Mouse (Mus musculus): Measurements from ENCODE around the gene Nudt17. TPM values are rescaled to one million over a fixed set of nuclear protein-coding genes. Genes with fewer than 3 reads are reported as not detected.
"Not testable (repeated sequence)": the region's sequence is repeated elsewhere in the genome, so short reads cannot be mapped to it uniquely, and the experiment has no call there.

Nudt17 gene
- total and polyA plus RNA-seq, 3 experiments = 0.95 to 2.5 (median 1.1) TPM

DNA sequence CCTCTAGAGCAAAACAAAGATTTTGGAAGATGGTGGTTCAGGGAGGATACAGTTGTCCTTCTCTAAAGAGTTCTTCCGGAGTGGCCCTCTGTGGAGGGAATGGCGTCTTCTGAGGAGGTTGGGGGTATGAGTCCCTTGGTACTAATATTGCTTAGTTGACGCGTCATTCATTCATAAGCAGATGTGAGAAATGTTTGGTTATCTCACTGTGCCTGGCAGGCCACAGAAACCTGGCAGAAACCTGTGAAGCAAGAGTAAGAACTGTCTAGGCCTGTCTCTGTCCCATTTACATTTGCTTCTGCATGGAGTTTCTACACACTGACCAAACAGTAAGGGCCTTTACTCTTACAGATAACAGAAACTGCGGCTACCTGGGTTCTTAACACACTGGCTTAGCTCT, 36.8 kb downstream of the Nudt17 start:
- DNase-seq = no peak

- peak; percentile 90 for DNase-seq
Observed at GRCm38 (mm10) chr3:96669727-96670468, 38.5 kb downstream of the Nudt17 start, which contains the start of gene Ankrd35. Gene Ankrd35, plus strand, starts transcription at chr3:96670131.

- DNase-seq = no peak
Observed at GRCm38 (mm10) chr3:96668424-96669067, 39.8 kb downstream of the Nudt17 start.

- peak; percentile 53 for DNase-seq
Observed at GRCm38 (mm10) chr3:96667316-96667715, 41.0 kb downstream of the Nudt17 start.

GRCm38 (mm10) chr3:96666916-96667315, 41.4 kb downstream of the Nudt17 start:
- DNase-seq = no peak

- DNase-seq = not testable (repeated sequence)
Observed at GRCm38 (mm10) chr3:96665732-96666363, 42.5 kb downstream of the Nudt17 start.

GRCm38 (mm10) chr3:96663432-96664239, 44.7 kb downstream of the Nudt17 start:
- peak; percentile 85 for DNase-seq

GRCm38 (mm10) chr3:96662731-96663316, 45.5 kb downstream of the Nudt17 start:
- no peak for DNase-seq

DNA sequence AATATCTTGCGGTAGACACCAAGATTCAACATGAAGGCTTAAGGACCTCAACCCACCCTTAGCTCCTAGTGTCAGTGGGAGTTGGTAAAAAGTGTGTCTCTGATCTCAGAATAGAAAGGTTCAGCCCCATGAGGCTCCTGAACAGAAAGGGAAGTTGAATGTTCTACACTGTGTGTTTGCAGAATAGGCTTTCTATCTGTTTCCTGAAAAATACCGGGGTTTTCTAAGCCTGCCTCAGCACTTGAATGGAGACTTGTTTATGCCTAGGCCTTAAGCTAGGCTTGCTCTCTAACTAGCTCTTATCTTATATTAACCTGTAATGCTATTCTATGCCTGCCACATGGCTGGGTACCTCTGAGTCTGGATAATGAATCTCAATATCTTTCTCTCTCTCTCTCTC, 47.5 kb downstream of the Nudt17 start:
- DNase-seq = no peak

Other genes with a start within 250 kb of the Nudt17 start
- under 1 TPM in 1 of 2 experiments, not detected in 1; 0.23 TPM for gene Hfe2, start 183.4 kb downstream of the Nudt17 start, total RNA-seq (2021)
- gene Hfe2, start 183.4 kb downstream of the Nudt17 start, polyA plus RNA-seq (2012; rRNA removed) = 0.11 and 0.31 TPM in 2 replicates
- gene Txnip, start 150.6 kb downstream of the Nudt17 start, total RNA-seq (2021) = 100 to 1,000 TPM; 421 to 430 TPM
- gene Txnip, start 150.6 kb downstream of the Nudt17 start, polyA plus RNA-seq (2012; rRNA removed) = 390 and 481 TPM in 2 replicates
- not detected for gene Gm16253, start 131.6 kb downstream of the Nudt17 start, total RNA-seq (2021)
- not detected in 2 replicates for gene Gm16253, start 131.6 kb downstream of the Nudt17 start, polyA plus RNA-seq (2012; rRNA removed)
- gene Polr3gl, start 114.4 kb downstream of the Nudt17 start, total RNA-seq (2021) = 10 to 100 TPM; 32.5 to 38.5 TPM
- 19.9 and 21.4 TPM in 2 replicates for gene Polr3gl, start 114.4 kb downstream of the Nudt17 start, polyA plus RNA-seq (2012; rRNA removed)
- 1 to 10 TPM in 1 of 2 experiments, under 1 TPM in 1; 0.75 to 2.3 TPM for gene Ankrd34a, start 111.9 kb downstream of the Nudt17 start, total RNA-seq (2021)
- gene Ankrd34a, start 111.9 kb downstream of the Nudt17 start, polyA plus RNA-seq (2012; rRNA removed) = 1.8 and 2.0 TPM in 2 replicates
- 10 to 100 TPM; 31.2 to 46.4 TPM for gene Lix1l, start 107.4 kb downstream of the Nudt17 start, total RNA-seq (2021)
- gene Lix1l, start 107.4 kb downstream of the Nudt17 start, polyA plus RNA-seq (2012; rRNA removed) = 17.6 and 21.1 TPM in 2 replicates
- gene Rbm8a, start 78.6 kb downstream of the Nudt17 start, total RNA-seq (2021) = 10 to 100 TPM; 69.2 to 85.3 TPM
- gene Rbm8a, start 78.6 kb downstream of the Nudt17 start, polyA plus RNA-seq (2012; rRNA removed) = 1.3 and 2.3 TPM in 2 replicates
- 10 to 100 TPM; 42.3 to 48.4 TPM for gene Pex11b, start 73.2 kb downstream of the Nudt17 start, total RNA-seq (2021)
- 31.8 and 32.6 TPM in 2 replicates for gene Pex11b, start 73.2 kb downstream of the Nudt17 start, polyA plus RNA-seq (2012; rRNA removed)
- under 1 TPM; 0.21 to 0.35 TPM for gene Gm42957, start 73.1 kb downstream of the Nudt17 start, total RNA-seq (2021)
- gene Gm42957, start 73.1 kb downstream of the Nudt17 start, polyA plus RNA-seq (2012; rRNA removed) = 0.02 TPM in 1 of 2 replicates, not detected in the other
- gene Itga10, start 63.0 kb downstream of the Nudt17 start, total RNA-seq (2021) = 1 to 10 TPM; 1.3 to 1.9 TPM
- gene Itga10, start 63.0 kb downstream of the Nudt17 start, polyA plus RNA-seq (2012; rRNA removed) = 1.3 and 1.6 TPM in 2 replicates
- 1 to 10 TPM; 3.0 to 4.6 TPM for gene Ankrd35, start 38.4 kb downstream of the Nudt17 start, total RNA-seq (2021)
- gene Ankrd35, start 38.4 kb downstream of the Nudt17 start, polyA plus RNA-seq (2012; rRNA removed) = 1.5 and 3.3 TPM in 2 replicates
- gene Pias3, start 12.2 kb downstream of the Nudt17 start, total RNA-seq (2021) = 10 to 100 TPM; 20.3 to 24.5 TPM
- gene Pias3, start 12.2 kb downstream of the Nudt17 start, polyA plus RNA-seq (2012; rRNA removed) = 38.9 and 43.9 TPM in 2 replicates
- 10 to 100 TPM; 28.9 to 32.8 TPM for gene Polr3c, start 19.1 kb upstream of the Nudt17 start, total RNA-seq (2021)
- gene Polr3c, start 19.1 kb upstream of the Nudt17 start, polyA plus RNA-seq (2012; rRNA removed) = 14.1 and 19.9 TPM in 2 replicates
- gene Rnf115, start 19.1 kb upstream of the Nudt17 start, total RNA-seq (2021) = 10 to 100 TPM; 39.4 to 46.5 TPM
- gene Rnf115, start 19.1 kb upstream of the Nudt17 start, polyA plus RNA-seq (2012; rRNA removed) = 9.9 and 12.5 TPM in 2 replicates
- under 1 TPM; 0.26 to 0.35 TPM for gene Pdzk1, start 120.7 kb upstream of the Nudt17 start, total RNA-seq (2021)
- not detected in 2 replicates for gene Pdzk1, start 120.7 kb upstream of the Nudt17 start, polyA plus RNA-seq (2012; rRNA removed)
- gene Cd160, start 120.8 kb upstream of the Nudt17 start, total RNA-seq (2021) = not detected
- gene Cd160, start 120.8 kb upstream of the Nudt17 start, polyA plus RNA-seq (2012; rRNA removed) = 0.18 TPM in 1 of 2 replicates, not detected in the other
- 1 to 10 TPM; 1.7 to 2.1 TPM for gene Gja5, start 196.1 kb upstream of the Nudt17 start, total RNA-seq (2021)
- 1.4 and 1.6 TPM in 2 replicates for gene Gja5, start 196.1 kb upstream of the Nudt17 start, polyA plus RNA-seq (2012; rRNA removed)
- 10 to 100 TPM; 27.9 to 34.4 TPM for gene Gpr89, start 196.8 kb upstream of the Nudt17 start, total RNA-seq (2021)
- 8.6 and 10.7 TPM in 2 replicates for gene Gpr89, start 196.8 kb upstream of the Nudt17 start, polyA plus RNA-seq (2012; rRNA removed)
- not detected for gene Gja8, start 217.5 kb upstream of the Nudt17 start, total RNA-seq (2021)
- not detected in 2 replicates for gene Gja8, start 217.5 kb upstream of the Nudt17 start, polyA plus RNA-seq (2012; rRNA removed)

All from adrenal gland, adult 2 months (tissue).